Comparison of ENCODE assay signal across 15 mouse cellular contexts in genomic region chr16:30964891-30965290, GRCm38 (mm10).
DNase-seq lines count a peak whose midpoint lies in the region; ATAC-seq and TF ChIP-seq lines count a peak whose summit lies in the region.
"Had no signal": no experiment of that assay in that cellular context is flagged by ENCODE, and none has a peak within 500 bp of the region (broad histone marks: within the 10 kb centered on the region; RNA-seq: fewer than 3 reads in every experiment).

No protein-coding gene starts in this region.

- WGBS in forebrain, embryonic 10.5 days: 80% methylated on average over 7 of the region's 7 CpGs
- WGBS in forebrain, postnatal 0 days: 82% methylated on average over 7 of the region's 7 CpGs

- no peaks in the 10 kb centered on the region for H3K9me3 ChIP-seq in forebrain, embryonic 10.5 days
- H3K9me3 ChIP-seq in forebrain, postnatal 0 days (ENCODE audit: low read length): no peaks in the 10 kb centered on the region
- H3K9me3 ChIP-seq: limb, embryonic 13.5 days; neural tube, embryonic 12.5 days had no signal

- no peak overlapping the region for H3K9ac ChIP-seq in forebrain, postnatal 0 days
- H3K9ac ChIP-seq: limb, embryonic 13.5 days; neural tube, embryonic 12.5 days had no signal

- ATAC-seq in forebrain, postnatal 0 days: no peak
- ATAC-seq in megakaryocyte, adult 5-6 weeks (ENCODE audit: poor library complexity, severe bottlenecking): no peak
- ATAC-seq: intestine, postnatal 0 days; midbrain, embryonic 16.5 days had no signal

- 0 out of 2 replicates have a peak, but pooled peaks cover 5% of the 10 kb centered on the region for H3K36me3 ChIP-seq in forebrain, embryonic 10.5 days (replicated peaks)
- H3K36me3 ChIP-seq in forebrain, postnatal 0 days (ENCODE audit: insufficient read depth): no peaks in the 10 kb centered on the region
- H3K36me3 ChIP-seq: limb, embryonic 13.5 days; neural tube, embryonic 12.5 days had no signal

- DNase-seq in forebrain, embryonic 10.5 days (ENCODE audit: extremely low spot score, low spot score): no peak
- DNase-seq in forebrain, postnatal 0 days: no peak
- DNase-seq in ES-CJ7 (ENCODE audit: low read depth, low spot score): peak; percentile 66
- DNase-seq in heart, postnatal 10 days: peak; percentile 57 to 60
- DNase-seq in kidney, postnatal 10 days: peak; percentile 68
- no peak for DNase-seq in thymus, postnatal 36 days
- no peak for DNase-seq in thymus, postnatal 0 days (ENCODE audit: low spot score)
- DNase-seq: cerebellum, adult 18-20 months; retina, postnatal 1 day; spleen, adult 18-20 months had no signal

- H3K27me3 ChIP-seq in forebrain, embryonic 10.5 days (ENCODE audit: poor library complexity, severe bottlenecking): no peaks in the 10 kb centered on the region
- H3K27me3 ChIP-seq in forebrain, postnatal 0 days (ENCODE audit: insufficient read depth, low read length): no peaks in the 10 kb centered on the region
- H3K27me3 ChIP-seq: limb, embryonic 13.5 days; neural tube, embryonic 12.5 days had no signal

- H3K4me3 ChIP-seq in forebrain, embryonic 10.5 days: no peak overlapping the region
- no peak overlapping the region for H3K4me3 ChIP-seq in forebrain, postnatal 0 days (ENCODE audit: low read depth, low read length)
- H3K4me3 ChIP-seq: limb, embryonic 13.5 days; neural tube, embryonic 12.5 days had no signal

- no peak for TF ChIP-seq CTCF in forebrain, postnatal 0 days (IDR thresholded peaks at IDR 0.05; ENCODE audit: low read depth)

- H3K27ac ChIP-seq in forebrain, embryonic 10.5 days: peak overlapping the region; percentile 49; the same call in 1 of the 2 replicates
- H3K27ac ChIP-seq in forebrain, postnatal 0 days (ENCODE audit: low read depth, low read length): no peak overlapping the region
- H3K27ac ChIP-seq: limb, embryonic 13.5 days; neural tube, embryonic 12.5 days had no signal

- peaks cover 19% of the 10 kb centered on the region for H3K4me1 ChIP-seq in forebrain, embryonic 10.5 days
- no peaks in the 10 kb centered on the region for H3K4me1 ChIP-seq in forebrain, postnatal 0 days (ENCODE audit: insufficient read depth)

- intact Hi-C loops in heart, postnatal 10 days (cut with DNase I): loop anchor here (5.0 kb wide), 1 partner anchor 198 kb away; no protein-coding TSS in a partner anchor

- H3K4me2 ChIP-seq in forebrain, postnatal 0 days (ENCODE audit: low read depth): no peak overlapping the region
- H3K4me2 ChIP-seq: limb, embryonic 13.5 days; neural tube, embryonic 12.5 days had no signal

Comparison
In these comparisons a context has a peak if more than half of its experiments do, and no peak if none do; other contexts are left out.
1. DNase-seq: peak in ES-CJ7 (single experiment), heart, postnatal 10 days (2 of 2) and kidney, postnatal 10 days (single experiment); none in forebrain, embryonic 10.5 days (single experiment), forebrain, postnatal 0 days (single experiment), thymus, postnatal 36 days (0 of 2) and thymus, postnatal 0 days (single experiment).